Mouse (Mus musculus) spleen, adult 2 months (tissue): ENCODE data around the gene Bcdin3d.
"Not testable (repeated sequence)": the region's sequence is repeated elsewhere in the genome, so short reads cannot be mapped to it uniquely, and the experiment has no call there.

Source experiments
- CTCF ChIP-seq: fragments of 200-500 bp; IDR thresholded peaks from 2 replicates; pipeline ENCODE4 v1.5.1; 2011; ENCODE audit warnings: mild to moderate bottlenecking, inconsistent platforms; ENCODE audit not compliant: insufficient read depth, insufficient read length, insufficient replicate concordance; ENCODE audit errors: extremely low read depth
- POLR2A ChIP-seq: fragments of 200-500 bp; IDR thresholded peaks from 2 replicates; pipeline ENCODE4 v1.6.1; 2011; ENCODE audit warnings: low read depth, low read length, inconsistent platforms

- not testable (repeated sequence) for TF ChIP-seq CTCF, POLR2A
These were observed 28.4 kb downstream of the Bcdin3d start for GRCm38 (mm10) chr15:99446136-99446535.
